9 mouse cellular contexts compared by ENCODE assay signal in the genomic region with DNA sequence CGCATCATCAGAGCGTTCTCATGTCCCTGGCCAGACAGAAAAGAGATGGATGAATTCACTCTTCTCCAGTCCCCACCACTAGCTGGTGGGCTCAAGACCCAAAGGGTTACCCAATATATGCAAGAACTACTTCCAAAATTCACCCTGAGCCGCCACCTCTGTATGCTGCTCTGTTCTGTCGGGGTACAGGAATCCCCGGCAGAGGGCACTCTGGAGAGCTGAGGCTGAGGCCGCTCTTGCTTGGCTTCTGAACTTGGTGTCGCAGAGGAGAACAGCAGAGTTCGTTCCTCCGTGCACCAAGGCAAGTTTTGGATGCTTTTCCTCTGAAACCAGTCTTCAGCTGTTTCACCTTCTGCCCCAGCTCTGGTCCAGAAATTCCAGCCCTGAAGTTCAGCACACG.
DNase-seq lines count a peak whose midpoint lies in the region; ATAC-seq lines count a peak whose summit lies in the region.
"Had no signal": no experiment of that assay in that cellular context is flagged by ENCODE, and none has a peak within 500 bp of the region (broad histone marks: within the 10 kb centered on the region; RNA-seq: fewer than 3 reads in every experiment).

No protein-coding gene starts in this region.

- no peaks in the 10 kb centered on the region for H3K4me1 ChIP-seq in kidney, embryonic 14.5 days (ENCODE audit: control insufficient read depth, insufficient read depth, low read length)
- H3K4me1 ChIP-seq in midbrain, embryonic 13.5 days (replicated peaks): peaks cover 12% of the 10 kb centered on the region; the same call in 1 of the 2 replicates

- ATAC-seq in kidney, embryonic 14.5 days (ENCODE audit: low FRiP score, low TSS enrichment): no peak
- ATAC-seq in midbrain, embryonic 13.5 days: no peak
- no peak for ATAC-seq in erythroid progenitor cell, adult 5-6 weeks (replicated peaks; ENCODE audit: low FRiP score, poor library complexity, severe bottlenecking)

- H3K36me3 ChIP-seq in kidney, embryonic 14.5 days (ENCODE audit: control insufficient read depth, insufficient read depth, low read length): no peaks in the 10 kb centered on the region
- H3K36me3 ChIP-seq in midbrain, embryonic 13.5 days: no peaks in the 10 kb centered on the region
- H3K36me3 ChIP-seq: heart, embryonic 13.5 days had no signal

- H3K27me3 ChIP-seq in kidney, embryonic 14.5 days (ENCODE audit: control insufficient read depth, insufficient read depth, low read length): no peaks in the 10 kb centered on the region
- H3K27me3 ChIP-seq in midbrain, embryonic 13.5 days: 0 out of 2 replicates have a peak, but pooled peaks cover 6% of the 10 kb centered on the region
- H3K27me3 ChIP-seq: heart, embryonic 13.5 days had no signal

- H3K9ac ChIP-seq in kidney, embryonic 14.5 days (ENCODE audit: low read depth, low read length): no peak overlapping the region
- no peak overlapping the region for H3K9ac ChIP-seq in midbrain, embryonic 13.5 days (replicated peaks)
- H3K9ac ChIP-seq: heart, embryonic 13.5 days had no signal

- no peak overlapping the region for H3K27ac ChIP-seq in kidney, embryonic 14.5 days (ENCODE audit: low read depth, low read length)
- no peak overlapping the region for H3K27ac ChIP-seq in midbrain, embryonic 13.5 days
- H3K27ac ChIP-seq: heart, embryonic 13.5 days had no signal

- peak; percentile 50 for DNase-seq in kidney, adult 9 months
- DNase-seq in CD8-positive naive resting alpha-beta T cell, adult 2 months (ENCODE audit: low read depth in 2 of 2, low spot score in 2 of 2): peak; percentile 33 to 47
- DNase-seq in adrenal gland, adult 18-20 months (ENCODE audit: low spot score in 2 of 2): peak; percentile 43 to 55
- DNase-seq in kidney, postnatal 14 days: peak; percentile 53
- peak; percentile 37 to 82 for DNase-seq in spleen, postnatal 4 days (ENCODE audit: low spot score in 2 of 2)

- H3K4me2 ChIP-seq in kidney, embryonic 14.5 days (replicated peaks; ENCODE audit: low read depth, low read length): no peak overlapping the region
- no peak overlapping the region for H3K4me2 ChIP-seq in midbrain, embryonic 13.5 days (replicated peaks)
- H3K4me2 ChIP-seq: heart, embryonic 13.5 days had no signal

- whole genome bisulfite sequencing in kidney, embryonic 14.5 days: 53% methylated on average over 10 of the region's 10 CpGs
- 57% methylated on average over 10 of the region's 10 CpGs for WGBS in midbrain, embryonic 13.5 days

- H3K4me3 ChIP-seq in kidney, embryonic 14.5 days (ENCODE audit: low read length): no peak overlapping the region
- no peak overlapping the region for H3K4me3 ChIP-seq in midbrain, embryonic 13.5 days (replicated peaks)
- H3K4me3 ChIP-seq: heart, embryonic 13.5 days had no signal

- H3K9me3 ChIP-seq in kidney, embryonic 14.5 days (ENCODE audit: control insufficient read depth, low read length): no peaks in the 10 kb centered on the region
- no peaks in the 10 kb centered on the region for H3K9me3 ChIP-seq in midbrain, embryonic 13.5 days
- H3K9me3 ChIP-seq: heart, embryonic 13.5 days had no signal
